Mouse (Mus musculus): ENCODE measurements at regions not wholly inside any gene's neighbourhood (a gene's known extent, or its start where the extent isn't known, plus 50 kb on each side); places are given as distances from the start of the nearest gene placed in this dataset.

GRCm38 (mm10) chr8:28547236-28547635, 1099.8 kb downstream of the Poteg start:
- H3K9ac ChIP-seq: no peak overlapping the region
- no peaks in the 10 kb centered on the region for H3K27me3 ChIP-seq (ENCODE audit: insufficient read depth, low read length)
- H3K4me1 ChIP-seq (ENCODE audit: insufficient read depth): no peaks in the 10 kb centered on the region
- DNase-seq (no peak), ATAC-seq (no peak)
- no peaks in the 10 kb centered on the region for H3K36me3 ChIP-seq (ENCODE audit: insufficient read depth)
- no peak overlapping the region for H3K4me3 ChIP-seq (ENCODE audit: low read depth, low read length)
- TF ChIP-seq CTCF (IDR thresholded peaks at IDR 0.05; ENCODE audit: low read depth): no peak
- no peak overlapping the region for H3K27ac ChIP-seq (ENCODE audit: low read depth, low read length)
- H3K4me2 ChIP-seq (ENCODE audit: low read depth): no peak overlapping the region
- H3K9me3 ChIP-seq (ENCODE audit: low read length): no peaks in the 10 kb centered on the region

DNA sequence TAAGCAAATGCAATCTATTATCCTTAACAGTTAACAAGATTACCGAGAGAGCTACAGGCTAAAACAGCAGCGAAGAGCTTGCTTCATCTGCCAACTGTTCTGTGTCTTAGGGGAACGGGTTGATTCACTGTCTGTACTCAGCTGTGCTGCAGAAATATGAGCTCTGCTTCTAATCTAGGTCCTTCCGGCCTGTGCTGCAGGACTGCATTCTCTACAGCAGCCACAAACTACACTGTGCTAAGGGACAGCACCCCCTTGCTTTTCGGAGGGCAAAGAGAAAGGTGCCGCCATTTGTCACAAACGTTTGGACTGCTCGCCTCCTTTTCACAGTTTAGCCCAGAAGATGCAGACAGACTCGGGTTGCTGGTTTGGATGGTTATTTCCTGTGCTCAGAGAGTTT, 1112.4 kb downstream of the Poteg start:
- 0 out of 2 replicates have a peak, but pooled peaks have one; percentile 25 for ATAC-seq
- TF ChIP-seq CTCF (IDR thresholded peaks at IDR 0.05; ENCODE audit: low read depth): 0 out of 2 replicates have a peak, but pooled peaks have one; percentile 10
- WGBS: 73% methylated on average over 9 of the region's 9 CpGs
- Histone ChIP-seq H3K4me1 (ENCODE audit: insufficient read depth) (no peaks in the 10 kb centered on the region), H3K4me3 (ENCODE audit: low read depth, low read length) (no peak overlapping the region), H3K4me2 (ENCODE audit: low read depth) (no peak overlapping the region), H3K27ac (ENCODE audit: low read depth, low read length) (no peak overlapping the region), H3K9ac (no peak overlapping the region), H3K36me3 (ENCODE audit: insufficient read depth) (no peaks in the 10 kb centered on the region), H3K27me3 (ENCODE audit: insufficient read depth, low read length) (no peaks in the 10 kb centered on the region), H3K9me3 (ENCODE audit: low read length) (no peaks in the 10 kb centered on the region)
- peak; percentile 13 for DNase-seq

DNA sequence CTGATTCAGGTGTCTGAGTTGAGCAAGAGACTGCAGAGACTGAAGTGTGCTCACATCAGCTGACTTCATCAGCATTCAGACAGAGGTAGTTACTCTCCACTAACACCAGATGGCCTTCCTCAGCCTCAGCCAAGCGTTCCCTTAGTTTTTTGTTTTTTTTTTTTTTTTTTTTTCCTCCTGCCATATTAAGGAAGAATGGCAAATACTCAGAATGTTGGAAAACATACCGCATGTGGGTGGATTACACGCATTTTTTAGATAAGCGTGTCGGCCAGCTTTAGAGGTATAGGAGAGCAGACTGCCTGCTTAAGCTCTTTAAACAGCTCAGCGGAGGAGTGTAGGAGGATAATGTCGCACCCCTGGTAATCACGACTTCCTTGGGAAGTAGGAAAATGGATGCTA, 1131.8 kb downstream of the Poteg start:
- no peak overlapping the region for H3K27ac ChIP-seq (ENCODE audit: low read depth, low read length)
- H3K9ac ChIP-seq: no peak overlapping the region
- no peak overlapping the region for H3K4me3 ChIP-seq (ENCODE audit: low read depth, low read length)
- WGBS: 40% methylated on average over 8 of the region's 8 CpGs
- no peaks in the 10 kb centered on the region for H3K27me3 ChIP-seq (ENCODE audit: insufficient read depth, low read length)
- no peaks in the 10 kb centered on the region for H3K9me3 ChIP-seq (ENCODE audit: low read length)
- ATAC-seq (peak; percentile 54), DNase-seq (peak; percentile 45)
- H3K4me2 ChIP-seq (ENCODE audit: low read depth): no peak overlapping the region
- H3K36me3 ChIP-seq (ENCODE audit: insufficient read depth): no peaks in the 10 kb centered on the region
- no peaks in the 10 kb centered on the region for H3K4me1 ChIP-seq (ENCODE audit: insufficient read depth)
- peak; percentile 45 for TF ChIP-seq CTCF (IDR thresholded peaks at IDR 0.05; ENCODE audit: low read depth)

GRCm38 (mm10) chr8:28580821-28581220, 1133.4 kb downstream of the Poteg start:
- WGBS: 98% methylated on average over 2 of the region's 2 CpGs
- Histone ChIP-seq H3K4me3 (ENCODE audit: low read depth, low read length) (no peak overlapping the region), H3K4me1 (ENCODE audit: insufficient read depth) (no peaks in the 10 kb centered on the region), H3K27ac (ENCODE audit: low read depth, low read length) (no peak overlapping the region), H3K36me3 (ENCODE audit: insufficient read depth) (no peaks in the 10 kb centered on the region), H3K27me3 (ENCODE audit: insufficient read depth, low read length) (no peaks in the 10 kb centered on the region), H3K9me3 (ENCODE audit: low read length) (no peaks in the 10 kb centered on the region), H3K9ac (no peak overlapping the region), H3K4me2 (ENCODE audit: low read depth) (no peak overlapping the region)
- no peak for TF ChIP-seq CTCF (IDR thresholded peaks at IDR 0.05; ENCODE audit: low read depth)
- ATAC-seq (no peak), DNase-seq (no peak)

DNA sequence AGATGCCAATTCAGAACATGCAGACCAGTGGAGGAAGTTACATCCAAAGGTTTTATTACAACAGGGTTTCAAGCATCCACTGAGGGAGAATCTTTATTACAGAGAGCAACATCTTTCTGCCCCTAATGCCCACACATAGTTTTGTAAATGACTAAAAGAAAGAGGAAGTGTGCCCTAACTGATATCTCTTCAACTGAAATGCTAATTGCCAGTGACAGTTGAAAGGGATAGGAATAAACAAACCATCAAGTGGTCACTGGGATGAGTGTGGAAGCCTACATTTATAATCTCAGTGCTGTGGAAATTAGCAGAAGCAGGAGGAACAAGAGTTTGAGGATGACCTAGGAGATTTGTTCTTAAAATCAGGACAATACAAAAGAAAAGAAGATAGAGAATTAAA, 1142.5 kb downstream of the Poteg start:
- no peak overlapping the region for H3K4me2 ChIP-seq (ENCODE audit: low read depth)
- no peak for ATAC-seq
- no peak overlapping the region for H3K27ac ChIP-seq (ENCODE audit: low read depth, low read length)
- no peaks in the 10 kb centered on the region for H3K27me3 ChIP-seq (ENCODE audit: insufficient read depth, low read length)
- DNase-seq: no peak
- no peak for TF ChIP-seq CTCF (IDR thresholded peaks at IDR 0.05; ENCODE audit: low read depth)
- no peak overlapping the region for H3K4me3 ChIP-seq (ENCODE audit: low read depth, low read length)
- no peaks in the 10 kb centered on the region for H3K9me3 ChIP-seq (ENCODE audit: low read length)
- no peaks in the 10 kb centered on the region for H3K4me1 ChIP-seq (ENCODE audit: insufficient read depth)
- H3K9ac ChIP-seq: no peak overlapping the region
- no peaks in the 10 kb centered on the region for H3K36me3 ChIP-seq (ENCODE audit: insufficient read depth)

DNA sequence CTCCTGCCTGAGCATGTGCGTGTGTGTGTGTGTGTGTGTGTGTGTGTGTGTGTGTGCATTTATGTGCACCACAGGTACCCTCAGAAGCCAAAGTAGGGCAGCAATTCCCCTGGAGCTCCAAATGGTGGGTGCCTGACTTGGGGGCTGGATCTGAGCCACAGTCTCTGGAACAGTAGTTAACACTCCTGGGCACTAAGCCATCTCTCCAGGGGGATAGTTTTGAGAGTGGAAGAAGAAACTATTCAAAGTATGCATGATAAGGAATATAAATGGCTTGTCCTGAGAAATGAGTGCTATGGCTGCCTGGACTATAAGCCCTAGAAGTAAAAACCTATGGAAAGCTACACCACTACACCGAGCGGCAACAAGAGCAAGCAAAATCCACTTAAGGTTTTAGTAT, 1145.8 kb downstream of the Poteg start:
- 89% methylated on average over 3 of the region's 3 CpGs for WGBS
- ATAC-seq (no peak), DNase-seq (no peak)
- Histone ChIP-seq H3K9me3 (ENCODE audit: low read length) (no peaks in the 10 kb centered on the region), H3K4me3 (ENCODE audit: low read depth, low read length) (no peak overlapping the region), H3K4me1 (ENCODE audit: insufficient read depth) (no peaks in the 10 kb centered on the region), H3K27ac (ENCODE audit: low read depth, low read length) (no peak overlapping the region), H3K36me3 (ENCODE audit: insufficient read depth) (no peaks in the 10 kb centered on the region), H3K9ac (no peak overlapping the region), H3K4me2 (ENCODE audit: low read depth) (no peak overlapping the region), H3K27me3 (ENCODE audit: insufficient read depth, low read length) (no peaks in the 10 kb centered on the region)
- no peak for TF ChIP-seq CTCF (IDR thresholded peaks at IDR 0.05; ENCODE audit: low read depth)

DNA sequence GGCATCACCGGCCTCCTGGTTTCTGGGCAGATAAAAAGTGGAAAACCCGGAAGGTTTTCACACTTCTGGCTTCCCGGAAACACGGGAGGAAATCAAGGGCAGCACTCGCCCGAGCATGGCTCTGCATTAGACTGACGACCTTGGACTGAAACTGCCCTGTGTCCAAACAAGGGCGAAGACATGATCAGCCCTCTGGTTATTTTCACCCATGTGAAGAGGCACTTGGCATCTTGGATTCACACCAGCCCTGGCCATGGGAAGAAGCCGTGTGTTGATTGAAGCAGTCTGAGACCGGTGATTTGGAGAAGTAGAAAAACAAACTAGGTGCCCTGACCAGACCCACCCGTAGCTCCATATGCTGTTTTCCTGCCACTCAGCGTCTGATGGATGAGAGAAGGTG, 1146.7 kb downstream of the Poteg start:
- DNase-seq (no peak), ATAC-seq (no peak)
- H3K9me3 ChIP-seq (ENCODE audit: low read length): no peaks in the 10 kb centered on the region
- no peaks in the 10 kb centered on the region for H3K27me3 ChIP-seq (ENCODE audit: insufficient read depth, low read length)
- no peak overlapping the region for H3K27ac ChIP-seq (ENCODE audit: low read depth, low read length)
- WGBS: 66% methylated on average over 12 of the region's 12 CpGs
- H3K4me2 ChIP-seq (ENCODE audit: low read depth): no peak overlapping the region
- no peak overlapping the region for H3K4me3 ChIP-seq (ENCODE audit: low read depth, low read length)
- no peaks in the 10 kb centered on the region for H3K36me3 ChIP-seq (ENCODE audit: insufficient read depth)
- no peaks in the 10 kb centered on the region for H3K4me1 ChIP-seq (ENCODE audit: insufficient read depth)
- H3K9ac ChIP-seq: no peak overlapping the region
- no peak for TF ChIP-seq CTCF (IDR thresholded peaks at IDR 0.05; ENCODE audit: low read depth)

DNA sequence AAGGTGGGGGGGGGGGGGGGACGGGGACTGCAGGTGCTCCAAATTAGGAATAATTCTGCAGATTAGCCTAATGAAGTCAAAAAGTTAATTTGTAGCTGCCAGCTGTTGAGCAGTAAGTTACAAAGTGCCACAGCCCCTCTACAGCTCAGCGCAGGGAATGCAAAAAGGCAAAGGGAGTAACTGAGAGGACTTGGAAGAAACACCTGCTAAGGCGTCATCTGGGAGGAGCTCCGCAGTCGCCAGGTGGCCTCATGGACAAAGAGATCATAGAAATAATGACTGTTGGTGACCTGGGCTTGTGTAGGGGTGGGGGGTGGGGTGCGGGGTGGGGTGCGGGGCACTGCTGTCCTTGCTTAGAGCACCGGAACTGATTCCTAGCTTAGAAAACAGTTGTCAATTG, 1147.1 kb downstream of the Poteg start:
- WGBS: 49% methylated on average over 8 of the region's 8 CpGs
- no peak for DNase-seq
- Histone ChIP-seq H3K36me3 (ENCODE audit: insufficient read depth) (no peaks in the 10 kb centered on the region), H3K4me2 (ENCODE audit: low read depth) (no peak overlapping the region), H3K27me3 (ENCODE audit: insufficient read depth, low read length) (no peaks in the 10 kb centered on the region), H3K27ac (ENCODE audit: low read depth, low read length) (no peak overlapping the region), H3K9ac (no peak overlapping the region), H3K9me3 (ENCODE audit: low read length) (no peaks in the 10 kb centered on the region), H3K4me3 (ENCODE audit: low read depth, low read length) (no peak overlapping the region), H3K4me1 (ENCODE audit: insufficient read depth) (no peaks in the 10 kb centered on the region)
- ATAC-seq: no peak
- no peak for TF ChIP-seq CTCF (IDR thresholded peaks at IDR 0.05; ENCODE audit: low read depth)

All from forebrain, postnatal 0 days (tissue).